Mouse (Mus musculus) stomach, embryonic 15.5 days (tissue): ENCODE data around the gene Sv2b. TPM values are rescaled to one million over a fixed set of nuclear protein-coding genes. Genes with fewer than 3 reads are reported as not detected.

Experiments
- ATAC-seq: fragments of 200-750 bp; cut with Nextera tagmentation; 2 replicates; pipeline ENCODE4 v1.8.0; 2017; ENCODE audit warnings: low read depth, moderate number of reproducible peaks, moderate TSS enrichment; ENCODE audit not compliant: insufficient read depth, low FRiP score
- H3K27ac ChIP-seq: fragments of 300-500 bp; sonication (generic); 2 replicates; pipeline ENCODE4 v1.5.1; 2015; ENCODE audit warnings: mild to moderate bottlenecking, inconsistent platforms
- H3K27me3 ChIP-seq: fragments of 300-500 bp; sonication (generic); replicated peaks from 2 replicates; pipeline ENCODE4 v1.6.1; 2015; ENCODE audit warnings: inconsistent platforms
- H3K36me3 ChIP-seq: fragments of 300-500 bp; sonication (generic); 2 replicates; pipeline ENCODE4 v1.6.1; 2015; ENCODE audit warnings: inconsistent platforms
- H3K4me1 ChIP-seq: fragments of 300-500 bp; sonication (generic); 2 replicates; pipeline ENCODE4 v1.6.1; 2015; ENCODE audit warnings: inconsistent platforms
- H3K4me2 ChIP-seq: fragments of 300-500 bp; sonication (generic); 2 replicates; pipeline ENCODE4 v1.6.1; 2015; ENCODE audit warnings: mild to moderate bottlenecking, inconsistent platforms
- H3K4me3 ChIP-seq: fragments of 300-500 bp; sonication (generic); replicated peaks from 2 replicates; pipeline ENCODE4 v1.5.1; 2015; ENCODE audit warnings: inconsistent platforms
- H3K9ac ChIP-seq: fragments of 300-500 bp; sonication (generic); 2 replicates; pipeline ENCODE4 v1.6.1; 2015; ENCODE audit warnings: inconsistent platforms
- H3K9me3 ChIP-seq: fragments of 300-500 bp; sonication (generic); 2 replicates; pipeline ENCODE4 v1.6.1; 2016; ENCODE audit warnings: inconsistent platforms
- WGBS: fragments of 180-500 bp; shearing (Covaris S2); methylation state at CpG from one replicate; pipeline ENCODE4 v1.1.7; 2015; 5-methylcytosine and 5-hydroxymethylcytosine counted together
- polyA plus RNA-seq: library from polyadenylated mRNA; unstranded; fragments of >200 nt; fragmentation: Nextera tagmentation; extraction: Ambion mirVana; gene quantifications from 2 replicates; pipeline ENCODE4 v1.2.1, GENCODE M21; 2015

Gene Sv2b
- polyA plus RNA-seq, 1 experiment from 2014 or later, result 3.1 TPM

DNA sequence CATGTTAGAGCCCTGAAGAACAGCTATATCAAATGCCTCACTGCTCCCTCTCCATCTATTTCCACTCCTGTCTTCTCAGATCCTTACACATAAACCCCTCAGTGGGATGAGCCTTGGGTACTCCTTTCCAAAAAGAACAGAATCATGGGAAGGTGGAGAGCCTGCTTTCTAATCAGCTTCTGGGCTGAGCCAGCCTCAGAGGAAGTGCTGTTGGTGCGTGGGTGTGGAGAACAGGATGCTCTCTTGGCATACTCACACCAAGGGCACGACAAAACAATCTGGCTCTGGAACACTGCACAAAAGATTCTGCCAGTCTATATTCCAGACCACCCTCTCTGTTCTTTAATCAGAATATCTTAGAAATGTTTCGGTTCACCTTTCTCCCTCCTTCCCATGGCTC is 26.1 kb downstream of the Sv2b start:
- Histone ChIP-seq H3K4me3 (no peak overlapping the region), H3K4me1 (0 out of 2 replicates have a peak, but pooled peaks cover 3% of the 10 kb centered on the region), H3K36me3 (no peaks in the 10 kb centered on the region), H3K4me2 (no peak overlapping the region), H3K27me3 (no peaks in the 10 kb centered on the region), H3K27ac (no peak overlapping the region), H3K9ac (no peak overlapping the region), H3K9me3 (no peaks in the 10 kb centered on the region)
- ATAC-seq, result no peak
- WGBS, result 73% methylated on average over 3 of the region's 3 CpGs

DNA sequence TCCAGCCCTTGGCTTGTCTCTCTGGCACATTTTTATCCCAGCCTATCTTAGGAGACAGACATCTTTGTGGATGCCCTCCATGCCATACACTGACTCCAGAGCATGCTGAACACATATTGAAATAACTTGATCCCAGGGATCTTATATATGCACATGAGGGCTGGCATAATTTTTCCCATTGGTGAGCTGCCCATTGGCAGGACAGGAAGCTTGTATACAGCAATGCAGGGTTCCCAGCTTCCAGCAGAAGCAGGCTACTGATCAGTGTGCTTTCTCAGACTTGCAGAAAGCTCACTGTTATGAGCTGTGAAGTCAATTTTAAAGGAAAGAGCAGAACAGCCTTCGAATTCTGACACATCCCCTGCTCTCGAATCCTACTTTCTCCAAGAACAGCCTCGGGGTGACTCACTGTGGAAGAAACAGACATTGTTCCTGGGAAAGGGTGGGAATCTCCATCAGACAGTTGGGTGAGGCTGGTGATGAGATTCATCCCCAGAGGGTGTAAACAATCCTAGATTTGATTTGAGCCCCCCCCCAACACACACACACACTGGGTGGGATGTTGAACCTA is 26.9 kb downstream of the Sv2b start:
- H3K27me3 ChIP-seq, result no peaks in the 10 kb centered on the region
- no peaks in the 10 kb centered on the region for H3K9me3 ChIP-seq
- no peak overlapping the region for H3K27ac ChIP-seq
- H3K4me3 ChIP-seq, result no peak overlapping the region
- no peak overlapping the region for H3K9ac ChIP-seq
- no peaks in the 10 kb centered on the region for H3K36me3 ChIP-seq
- no peak overlapping the region for H3K4me2 ChIP-seq
- ATAC-seq, result no peak
- H3K4me1 ChIP-seq, result 0 out of 2 replicates have a peak, but pooled peaks cover 3% of the 10 kb centered on the region
- WGBS, result 75% methylated on average over 3 of the region's 3 CpGs

DNA sequence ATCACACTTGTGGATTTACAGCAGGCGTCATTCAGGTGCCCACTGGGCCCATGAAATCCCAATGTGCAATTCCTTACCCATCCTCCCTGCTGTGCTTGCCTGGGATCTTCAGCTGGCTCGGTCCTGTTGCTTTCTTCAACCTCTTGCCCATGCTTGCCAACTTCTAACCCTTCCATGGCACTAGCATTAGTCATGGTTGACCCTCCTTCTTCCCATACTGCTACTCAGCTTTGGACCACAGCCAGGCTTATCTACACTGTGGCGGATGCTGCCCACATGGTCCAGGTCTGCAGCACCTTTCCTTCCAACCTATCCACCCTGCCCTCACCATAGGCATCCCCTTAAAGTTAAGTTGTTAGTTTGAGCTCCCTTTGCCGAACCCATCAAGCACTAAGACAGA is 28.0 kb downstream of the Sv2b start:
- 81% methylated on average over 4 of the region's 4 CpGs for WGBS
- 0 out of 2 replicates have a peak, but pooled peaks cover 3% of the 10 kb centered on the region for H3K4me1 ChIP-seq
- no peak overlapping the region for H3K4me2 ChIP-seq
- H3K36me3 ChIP-seq, result no peaks in the 10 kb centered on the region
- H3K9me3 ChIP-seq, result no peaks in the 10 kb centered on the region
- no peak overlapping the region for H3K4me3 ChIP-seq
- H3K9ac ChIP-seq, result no peak overlapping the region
- ATAC-seq, result no peak
- no peak overlapping the region for H3K27ac ChIP-seq
- no peaks in the 10 kb centered on the region for H3K27me3 ChIP-seq

DNA sequence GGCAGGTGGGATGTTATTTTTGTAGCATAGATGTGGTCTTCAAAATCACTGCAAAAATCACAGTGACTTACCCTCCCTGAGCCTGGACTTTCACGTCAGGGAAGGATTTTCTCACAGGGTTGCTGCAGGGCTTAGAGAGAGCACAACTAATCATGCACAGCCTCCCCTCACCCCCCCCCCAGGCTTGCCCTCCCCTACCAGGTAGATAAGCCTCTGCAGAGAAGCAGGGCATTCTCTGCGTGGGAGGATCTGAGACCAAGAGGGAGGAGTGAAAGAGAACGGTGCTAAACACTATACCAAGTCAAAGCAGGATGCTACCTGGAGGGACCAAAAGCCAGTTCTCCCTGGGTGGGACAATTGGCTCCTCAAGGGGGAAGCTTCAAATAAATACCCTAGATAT is 31.2 kb downstream of the Sv2b start:
- H3K9ac ChIP-seq, result no peak overlapping the region
- ATAC-seq, result no peak
- H3K27me3 ChIP-seq, result no peaks in the 10 kb centered on the region
- 29% methylated on average over 3 of the region's 3 CpGs for WGBS
- H3K4me3 ChIP-seq, result no peak overlapping the region
- H3K27ac ChIP-seq, result no peak overlapping the region
- no peaks in the 10 kb centered on the region for H3K9me3 ChIP-seq
- 0 out of 2 replicates have a peak, but pooled peaks cover 3% of the 10 kb centered on the region for H3K4me1 ChIP-seq
- H3K36me3 ChIP-seq, result no peaks in the 10 kb centered on the region
- H3K4me2 ChIP-seq, result no peak overlapping the region

DNA sequence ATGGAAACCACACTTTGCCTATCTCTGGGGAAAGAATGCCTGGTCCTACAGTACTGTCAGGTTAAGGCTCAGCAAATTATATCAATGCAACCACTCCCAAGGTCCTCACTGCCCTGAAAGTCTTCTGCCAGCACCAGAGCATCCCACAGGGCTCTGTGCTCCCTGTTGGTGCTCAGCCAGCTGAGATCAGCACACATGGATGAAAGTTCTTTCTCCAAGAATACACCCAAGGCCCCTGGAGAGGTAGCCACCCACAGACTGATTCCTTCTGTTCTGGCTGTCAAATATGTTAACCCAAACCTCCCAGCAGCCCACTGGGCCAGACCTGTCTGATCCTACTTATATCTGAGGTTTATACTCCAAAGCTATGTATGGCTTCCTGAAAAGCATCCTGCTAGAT is 32.3 kb downstream of the Sv2b start:
- Histone ChIP-seq H3K36me3 (no peaks in the 10 kb centered on the region), H3K9me3 (no peaks in the 10 kb centered on the region), H3K4me1 (0 out of 2 replicates have a peak, but pooled peaks cover 3% of the 10 kb centered on the region), H3K4me3 (no peak overlapping the region), H3K4me2 (no peak overlapping the region), H3K9ac (no peak overlapping the region), H3K27ac (no peak overlapping the region), H3K27me3 (no peaks in the 10 kb centered on the region)
- no peak for ATAC-seq

DNA sequence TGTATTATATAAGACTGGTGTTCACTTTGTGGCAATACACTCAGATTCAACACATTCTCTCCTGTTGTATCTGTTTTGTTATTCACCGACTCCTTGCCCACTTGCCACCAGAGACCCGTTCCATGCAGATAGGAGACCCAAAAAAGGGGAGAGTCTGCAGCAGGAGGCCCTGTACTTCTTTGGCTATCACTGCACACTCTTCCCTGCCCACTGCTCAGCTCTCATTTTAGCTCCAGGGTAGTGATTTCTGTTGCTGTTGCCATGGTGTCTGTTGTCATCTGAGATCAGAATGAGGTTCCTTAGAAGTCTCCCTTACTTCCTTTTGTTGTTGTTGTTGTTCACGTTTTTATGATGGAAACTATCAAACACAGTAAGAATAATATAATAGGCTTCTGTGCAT is 34.5 kb downstream of the Sv2b start:
- Histone ChIP-seq H3K9ac (no peak overlapping the region), H3K36me3 (no peaks in the 10 kb centered on the region), H3K4me3 (no peak overlapping the region), H3K27me3 (no peaks in the 10 kb centered on the region), H3K9me3 (no peaks in the 10 kb centered on the region), H3K4me1 (no peaks in the 10 kb centered on the region), H3K4me2 (no peak overlapping the region), H3K27ac (no peak overlapping the region)
- WGBS, result 67% methylated on average over 3 of the region's 3 CpGs
- no peak for ATAC-seq

DNA sequence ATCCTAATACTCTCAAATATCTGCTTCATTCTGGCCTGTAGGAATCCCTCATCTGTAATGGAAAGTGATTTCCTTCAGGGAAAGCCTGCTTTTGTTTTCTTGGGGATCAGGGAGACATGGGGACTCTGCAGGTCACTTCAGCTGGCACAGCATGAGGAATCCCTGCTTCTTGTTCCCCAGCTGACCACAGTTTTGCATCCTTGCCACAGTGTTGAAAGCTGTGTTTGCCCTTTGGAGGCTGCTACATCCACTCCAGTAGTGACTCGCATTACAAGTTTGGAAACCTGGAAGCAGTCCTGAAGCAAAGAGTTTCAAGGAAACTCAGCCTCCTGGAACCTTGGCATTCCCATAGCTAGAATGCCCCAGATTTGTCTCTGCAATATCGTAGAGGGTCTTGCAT is 35.4 kb downstream of the Sv2b start:
- Histone ChIP-seq H3K4me1 (no peaks in the 10 kb centered on the region), H3K9ac (no peak overlapping the region), H3K36me3 (no peaks in the 10 kb centered on the region), H3K27me3 (no peaks in the 10 kb centered on the region), H3K4me2 (no peak overlapping the region), H3K4me3 (no peak overlapping the region), H3K9me3 (no peaks in the 10 kb centered on the region), H3K27ac (no peak overlapping the region)
- WGBS, result 78% methylated on average over 2 of the region's 2 CpGs
- no peak for ATAC-seq

DNA sequence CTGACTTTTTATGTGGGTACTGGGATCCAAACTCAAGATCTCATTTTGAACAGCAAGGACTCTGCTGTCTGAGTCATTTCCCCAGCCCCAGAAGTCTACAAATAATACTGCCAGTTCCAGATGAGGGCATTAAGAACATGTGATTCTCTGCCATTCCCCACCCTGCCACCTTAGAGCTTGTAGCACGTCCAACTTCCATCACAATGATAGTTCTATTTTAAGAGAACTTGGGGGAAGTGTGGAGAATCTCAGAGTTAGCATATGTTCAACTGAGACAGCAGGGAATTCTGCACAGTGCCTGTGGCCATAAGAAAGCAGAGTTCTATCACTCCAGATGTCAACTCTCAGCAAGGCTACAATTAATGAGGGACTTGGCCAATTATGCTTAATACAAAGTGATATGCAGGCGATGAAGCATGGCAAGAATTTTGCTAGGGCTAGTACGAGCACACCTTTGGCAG is 37.1 kb downstream of the Sv2b start:
- no peak for ATAC-seq
- Histone ChIP-seq H3K4me3 (no peak overlapping the region), H3K4me1 (no peaks in the 10 kb centered on the region), H3K27ac (no peak overlapping the region), H3K4me2 (no peak overlapping the region), H3K9me3 (no peaks in the 10 kb centered on the region), H3K36me3 (no peaks in the 10 kb centered on the region), H3K27me3 (no peaks in the 10 kb centered on the region), H3K9ac (no peak overlapping the region)
- 64% methylated on average over 3 of the region's 3 CpGs for WGBS

DNA sequence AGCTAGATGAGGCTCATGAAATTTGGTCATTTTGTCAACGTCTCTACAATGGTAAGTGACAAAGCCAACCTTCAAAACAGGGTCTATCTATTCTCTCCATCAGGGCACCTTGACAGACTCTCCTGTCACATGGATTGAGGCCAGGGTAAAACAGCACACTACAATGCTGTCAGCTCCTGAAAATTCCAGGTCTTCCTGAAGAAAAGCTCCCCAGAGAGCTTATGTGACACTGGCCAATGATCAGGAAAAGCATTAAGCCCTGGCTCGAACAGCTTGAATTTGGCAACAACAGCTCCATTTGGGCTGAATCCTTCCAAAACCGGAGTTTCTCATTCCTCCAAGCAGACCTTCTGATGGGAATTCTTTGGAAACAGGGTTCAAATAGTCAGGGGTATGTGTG is 37.8 kb downstream of the Sv2b start:
- 74% methylated on average over 3 of the region's 3 CpGs for WGBS
- no peak overlapping the region for H3K27ac ChIP-seq

DNA sequence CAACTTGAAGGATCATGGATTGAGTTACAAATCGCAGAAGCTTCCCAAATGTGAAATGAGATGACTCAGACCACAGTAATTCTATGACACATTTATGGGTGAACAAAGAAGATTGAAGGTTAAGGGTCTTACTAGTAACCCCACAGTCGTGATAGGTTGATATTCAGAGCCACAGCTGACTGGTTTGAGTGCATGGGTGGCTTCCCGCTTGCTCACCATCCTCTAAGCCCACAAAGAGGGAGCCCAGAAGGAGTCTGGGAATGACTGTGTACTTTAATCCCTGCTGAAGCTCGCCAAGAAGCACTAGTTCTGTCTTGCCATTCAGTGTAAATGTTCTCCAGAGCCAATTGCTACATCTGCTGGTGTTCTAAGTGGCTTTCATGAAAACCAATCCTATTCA is 41.8 kb downstream of the Sv2b start:
- no peak overlapping the region for H3K9ac ChIP-seq
- H3K27me3 ChIP-seq, result no peaks in the 10 kb centered on the region
- no peak overlapping the region for H3K27ac ChIP-seq
- WGBS, result 61% methylated on average over 4 of the region's 4 CpGs
- ATAC-seq, result no peak
- H3K4me2 ChIP-seq, result no peak overlapping the region
- H3K4me1 ChIP-seq, result no peaks in the 10 kb centered on the region
- H3K36me3 ChIP-seq, result no peaks in the 10 kb centered on the region
- H3K9me3 ChIP-seq, result no peaks in the 10 kb centered on the region
- no peak overlapping the region for H3K4me3 ChIP-seq

More for the DNA sequence above, 37.8 kb downstream of the Sv2b start:
- no peak overlapping the region for H3K9ac ChIP-seq
- no peak overlapping the region for H3K4me3 ChIP-seq
- H3K27me3 ChIP-seq, result no peaks in the 10 kb centered on the region
- no peaks in the 10 kb centered on the region for H3K9me3 ChIP-seq
- no peaks in the 10 kb centered on the region for H3K4me1 ChIP-seq
- H3K4me2 ChIP-seq, result no peak overlapping the region
- no peak for ATAC-seq
- no peaks in the 10 kb centered on the region for H3K36me3 ChIP-seq

DNA sequence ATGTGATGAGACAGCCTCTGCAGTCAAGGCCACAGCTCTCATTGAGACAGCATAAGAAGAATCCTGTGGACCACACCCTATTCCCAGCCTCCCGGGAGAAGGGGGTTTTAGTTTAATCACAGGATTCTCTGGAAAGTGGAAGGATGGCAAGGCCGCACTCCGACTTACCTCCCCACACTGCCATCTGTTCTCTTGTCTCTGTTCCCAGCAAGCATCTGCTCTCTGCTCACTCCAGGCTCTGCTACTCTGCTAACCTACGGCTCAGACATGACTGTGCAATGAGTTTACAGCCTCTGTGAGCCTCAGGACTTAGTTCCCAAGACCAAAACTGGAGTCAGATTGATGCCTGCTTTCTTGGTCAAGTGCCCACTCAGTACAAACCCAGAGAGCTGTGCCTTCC is 43.8 kb downstream of the Sv2b start:
- Histone ChIP-seq H3K4me3 (no peak overlapping the region), H3K27ac (no peak overlapping the region), H3K4me1 (no peaks in the 10 kb centered on the region), H3K9ac (no peak overlapping the region), H3K9me3 (no peaks in the 10 kb centered on the region), H3K4me2 (no peak overlapping the region), H3K36me3 (no peaks in the 10 kb centered on the region), H3K27me3 (no peaks in the 10 kb centered on the region)
- WGBS, result 64% methylated on average over 4 of the region's 4 CpGs
- ATAC-seq, result no peak

DNA sequence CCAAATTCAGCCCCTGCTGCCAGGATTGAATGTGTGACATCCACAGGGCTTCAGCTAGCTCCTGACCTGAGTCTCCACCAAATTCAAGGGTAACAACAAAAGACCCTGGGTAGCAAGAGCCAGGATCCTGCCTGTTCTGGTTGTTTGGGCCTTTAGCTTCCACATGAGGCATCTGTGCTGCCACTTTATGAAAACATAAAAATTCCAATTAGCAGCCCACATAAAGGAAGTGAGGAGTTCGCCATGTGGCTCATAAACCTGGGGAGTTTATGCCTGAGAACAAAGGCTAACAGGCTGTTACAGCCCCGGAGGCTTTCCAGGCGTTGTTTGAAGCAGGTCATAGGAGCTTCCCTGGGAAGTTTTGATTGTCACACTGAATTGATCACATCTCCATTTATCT is 49.1 kb downstream of the Sv2b start:
- H3K4me1 ChIP-seq, result no peaks in the 10 kb centered on the region
- H3K4me2 ChIP-seq, result no peak overlapping the region
- ATAC-seq, result no peak
- no peaks in the 10 kb centered on the region for H3K27me3 ChIP-seq
- no peaks in the 10 kb centered on the region for H3K9me3 ChIP-seq
- 74% methylated on average over 3 of the region's 3 CpGs for WGBS
- no peak overlapping the region for H3K27ac ChIP-seq
- H3K36me3 ChIP-seq, result no peaks in the 10 kb centered on the region
- no peak overlapping the region for H3K9ac ChIP-seq
- H3K4me3 ChIP-seq, result no peak overlapping the region
